Mouse (Mus musculus) embryonic facial prominence, embryonic 10.5 days (tissue): ENCODE results near the gene Padi1. TPM values are rescaled to one million over a fixed set of nuclear protein-coding genes. Genes with fewer than 3 reads are reported as not detected.

ENCODE experiments used
- DNase-seq: peaks from one replicate; pipeline ENCODE4 v3.0.0-alpha.2; 2017; ENCODE audit warnings: low spot score
- H3K27ac ChIP-seq: fragments of 300-500 bp; sonication (generic); replicated peaks from 2 replicates; pipeline ENCODE4 v1.5.1; 2016; ENCODE audit warnings: mild to moderate bottlenecking
- H3K27me3 ChIP-seq: fragments of 300-500 bp; sonication (generic); replicated peaks from 2 replicates; pipeline ENCODE4 v1.6.1; 2016; ENCODE audit warnings: low read depth, mild to moderate bottlenecking; ENCODE audit not compliant: poor library complexity, severe bottlenecking
- H3K36me3 ChIP-seq: fragments of 300-500 bp; sonication (generic); replicated peaks from 2 replicates; pipeline ENCODE4 v1.6.1; 2016; ENCODE audit warnings: mild to moderate bottlenecking, moderate library complexity
- H3K4me1 ChIP-seq: fragments of 300-500 bp; sonication (generic); 2 replicates; pipeline ENCODE4 v1.6.1; 2016
- H3K4me3 ChIP-seq: fragments of 300-500 bp; sonication (generic); 2 replicates; pipeline ENCODE4 v1.5.1; 2016; ENCODE audit warnings: mild to moderate bottlenecking, moderate library complexity
- H3K9me3 ChIP-seq: fragments of 300-500 bp; sonication (generic); 2 replicates; pipeline ENCODE4 v1.6.1; 2016; ENCODE audit warnings: mild to moderate bottlenecking
- WGBS: fragments of 180-500 bp; shearing (Covaris S2); methylation state at CpG from one replicate; pipeline ENCODE4 v1.1.7; 2016; 5-methylcytosine and 5-hydroxymethylcytosine counted together
- polyA plus RNA-seq: library from polyadenylated mRNA; unstranded; fragments of >200 nt; fragmentation: Nextera tagmentation; extraction: Ambion mirVana; gene quantifications from 2 replicates; pipeline ENCODE4 v1.2.1, GENCODE M21; 2016

The Padi1 gene
- polyA plus RNA-seq, result 0.10 and 0.22 TPM in 2 replicates

GRCm38 (mm10) chr4:140845666-140846065, at the start of gene Padi1:
Padi1 (minus strand) TSS chr4:140845778.
- Histone ChIP-seq H3K36me3 (no peaks in the 10 kb centered on the region), H3K4me1 (peaks cover 20% of the 10 kb centered on the region), H3K9me3 (no peaks in the 10 kb centered on the region), H3K27ac (peak within 1 kb of the TSS; percentile 19; the same call in 1 of the 2 replicates), H3K27me3 (no peaks in the 10 kb centered on the region), H3K4me3 (no peak within 1 kb of the TSS)
- 69% methylated on average over 6 of the region's 6 CpGs for WGBS
- no peak for DNase-seq

- Histone ChIP-seq H3K4me1 (no peaks in the 10 kb centered on the region), H3K4me3 (no peak overlapping the region), H3K36me3 (no peaks in the 10 kb centered on the region), H3K9me3 (peaks cover 14% of the 10 kb centered on the region; the same call in 1 of the 2 replicates), H3K27me3 (no peaks in the 10 kb centered on the region), H3K27ac (no peak overlapping the region)
- no peak for DNase-seq
- 68% methylated on average over 1 of the region's 1 CpGs for WGBS
Observed at GRCm38 (mm10) chr4:140892163-140892530, 46.6 kb upstream of the Padi1 start.

- no peak overlapping the region for H3K4me3 ChIP-seq
- no peak for DNase-seq
- H3K36me3 ChIP-seq, result no peaks in the 10 kb centered on the region
- H3K27ac ChIP-seq, result no peak overlapping the region
- WGBS, result 92% methylated on average over 14 of the region's 14 CpGs
- no peaks in the 10 kb centered on the region for H3K27me3 ChIP-seq
- H3K4me1 ChIP-seq, result no peaks in the 10 kb centered on the region
- peaks cover 14% of the 10 kb centered on the region; the same call in 1 of the 2 replicates for H3K9me3 ChIP-seq
Observed at GRCm38 (mm10) chr4:140891525-140892162, 46.1 kb upstream of the Padi1 start.

- no peak for DNase-seq
- H3K9me3 ChIP-seq, result peaks cover 9% of the 10 kb centered on the region; the same call in 1 of the 2 replicates
- H3K4me1 ChIP-seq, result 0 out of 2 replicates have a peak, but pooled peaks cover 4% of the 10 kb centered on the region
- 31% methylated on average over 4 of the region's 4 CpGs for WGBS
- no peaks in the 10 kb centered on the region for H3K27me3 ChIP-seq
- no peaks in the 10 kb centered on the region for H3K36me3 ChIP-seq
- no peak overlapping the region for H3K27ac ChIP-seq
- H3K4me3 ChIP-seq, result no peak overlapping the region
Observed at GRCm38 (mm10) chr4:140883852-140884251, 38.3 kb upstream of the Padi1 start.

- 96% methylated on average over 3 of the region's 3 CpGs for WGBS
- DNase-seq, result no peak
- Histone ChIP-seq H3K4me3 (no peak overlapping the region), H3K9me3 (peaks cover 9% of the 10 kb centered on the region; the same call in 1 of the 2 replicates), H3K4me1 (0 out of 2 replicates have a peak, but pooled peaks cover 4% of the 10 kb centered on the region), H3K36me3 (no peaks in the 10 kb centered on the region), H3K27me3 (no peaks in the 10 kb centered on the region), H3K27ac (no peak overlapping the region)
Observed at GRCm38 (mm10) chr4:140882981-140883380, 37.4 kb upstream of the Padi1 start.

- no peak for DNase-seq
- Histone ChIP-seq H3K27me3 (no peaks in the 10 kb centered on the region), H3K4me1 (0 out of 2 replicates have a peak, but pooled peaks cover 4% of the 10 kb centered on the region), H3K36me3 (no peaks in the 10 kb centered on the region), H3K9me3 (peaks cover 9% of the 10 kb centered on the region; the same call in 1 of the 2 replicates), H3K4me3 (no peak overlapping the region), H3K27ac (no peak overlapping the region)
- 63% methylated on average over 4 of the region's 4 CpGs for WGBS
Observed at GRCm38 (mm10) chr4:140882365-140882764, 36.8 kb upstream of the Padi1 start.

GRCm38 (mm10) chr4:140881771-140882170, 36.2 kb upstream of the Padi1 start:
- Histone ChIP-seq H3K4me3 (no peak overlapping the region), H3K36me3 (no peaks in the 10 kb centered on the region), H3K9me3 (peaks cover 9% of the 10 kb centered on the region; the same call in 1 of the 2 replicates), H3K27ac (no peak overlapping the region), H3K27me3 (no peaks in the 10 kb centered on the region), H3K4me1 (0 out of 2 replicates have a peak, but pooled peaks cover 4% of the 10 kb centered on the region)
- 92% methylated on average over 13 of the region's 13 CpGs for WGBS
- DNase-seq, result no peak

- no peaks in the 10 kb centered on the region for H3K27me3 ChIP-seq
- no peaks in the 10 kb centered on the region for H3K36me3 ChIP-seq
- no peak overlapping the region for H3K27ac ChIP-seq
- no peak overlapping the region for H3K4me3 ChIP-seq
- 0 out of 2 replicates have a peak, but pooled peaks cover 4% of the 10 kb centered on the region for H3K4me1 ChIP-seq
- peaks cover 9% of the 10 kb centered on the region; the same call in 1 of the 2 replicates for H3K9me3 ChIP-seq
- DNase-seq, result no peak
- WGBS, result 86% methylated on average over 8 of the region's 8 CpGs
Observed at GRCm38 (mm10) chr4:140881026-140881670, 35.6 kb upstream of the Padi1 start.

GRCm38 (mm10) chr4:140880207-140880606, 34.6 kb upstream of the Padi1 start:
- H3K9me3 ChIP-seq, result peaks cover 9% of the 10 kb centered on the region; the same call in 1 of the 2 replicates
- H3K36me3 ChIP-seq, result no peaks in the 10 kb centered on the region
- H3K4me3 ChIP-seq, result no peak overlapping the region
- no peak overlapping the region for H3K27ac ChIP-seq
- H3K4me1 ChIP-seq, result 0 out of 2 replicates have a peak, but pooled peaks cover 4% of the 10 kb centered on the region
- no peaks in the 10 kb centered on the region for H3K27me3 ChIP-seq
- no peak for DNase-seq
- WGBS, result 89% methylated on average over 3 of the region's 3 CpGs

- Histone ChIP-seq H3K4me3 (no peak overlapping the region), H3K4me1 (0 out of 2 replicates have a peak, but pooled peaks cover 4% of the 10 kb centered on the region), H3K36me3 (no peaks in the 10 kb centered on the region), H3K27ac (no peak overlapping the region), H3K27me3 (no peaks in the 10 kb centered on the region), H3K9me3 (peaks cover 9% of the 10 kb centered on the region; the same call in 1 of the 2 replicates)
- WGBS, result 79% methylated on average over 4 of the region's 4 CpGs
- DNase-seq, result no peak
Observed at GRCm38 (mm10) chr4:140879739-140880138, 34.2 kb upstream of the Padi1 start.

GRCm38 (mm10) chr4:140879116-140879515, 33.5 kb upstream of the Padi1 start:
- no peak for DNase-seq
- H3K4me3 ChIP-seq, result no peak overlapping the region
- no peaks in the 10 kb centered on the region for H3K36me3 ChIP-seq
- H3K27me3 ChIP-seq, result no peaks in the 10 kb centered on the region
- peaks cover 9% of the 10 kb centered on the region; the same call in 1 of the 2 replicates for H3K9me3 ChIP-seq
- H3K4me1 ChIP-seq, result 0 out of 2 replicates have a peak, but pooled peaks cover 4% of the 10 kb centered on the region
- no peak overlapping the region for H3K27ac ChIP-seq
- WGBS, result 93% methylated on average over 6 of the region's 6 CpGs

- Histone ChIP-seq H3K27ac (no peak overlapping the region), H3K4me1 (0 out of 2 replicates have a peak, but pooled peaks cover under 1% of the 10 kb centered on the region), H3K27me3 (no peaks in the 10 kb centered on the region), H3K4me3 (no peak overlapping the region), H3K9me3 (peaks cover 9% of the 10 kb centered on the region; the same call in 1 of the 2 replicates), H3K36me3 (no peaks in the 10 kb centered on the region)
- no peak for DNase-seq
- WGBS, result 88% methylated on average over 9 of the region's 9 CpGs
Observed at GRCm38 (mm10) chr4:140878655-140879054, 33.1 kb upstream of the Padi1 start.
